Mouse (Mus musculus) CD4-positive, CD25-positive, alpha-beta regulatory T cell (primary cell): ENCODE data around the gene Plcg2. TPM values are rescaled to one million over a fixed set of nuclear protein-coding genes. Genes with fewer than 3 reads are reported as not detected.

ENCODE experiments used
- polyA plus RNA-seq: library from polyadenylated mRNA; unstranded; fragments of 100-300 nt; shearing (Covaris generic); gene quantifications from one replicate; pipeline ENCODE4 v1.2.1, GENCODE M21; 2017

The Plcg2 gene
- 0.83 TPM for polyA plus RNA-seq

GRCm38 (mm10) chr8:117498179-117498914 is at the start of gene Plcg2:
Plcg2 (plus strand) TSS chr8:117498291.

GRCm38 (mm10) chr8:117673430-117673830 is 175.3 kb downstream of the Plcg2 start, which contains the start of gene Sdr42e1:
Sdr42e1 (minus strand) TSS chr8:117673689.

Other genes starting within 250 kb of the Plcg2 start
- 87.4 TPM for gene Cmip, start 241.2 kb upstream of the Plcg2 start, polyA plus RNA-seq
- 2.2 TPM for gene Sdr42e1, start 175.4 kb downstream of the Plcg2 start, polyA plus RNA-seq
- not detected for gene Hsd17b2, start 203.6 kb downstream of the Plcg2 start, polyA plus RNA-seq